Mouse (Mus musculus): ENCODE measurements around the gene Irf1.

- no peak for TF ChIP-seq POLR2AphosphoS2 (IDR thresholded peaks at IDR 0.05; ENCODE audit: insufficient read length, low read depth)
- TF ChIP-seq REST (IDR thresholded peaks at IDR 0.05; ENCODE audit: insufficient read depth, insufficient read length), result no peak
- TF ChIP-seq SRF (IDR thresholded peaks at IDR 0.05; ENCODE audit: control insufficient read depth, insufficient read length, low read depth), result no peak
- no peak for TF ChIP-seq POLR2A (IDR thresholded peaks at IDR 0.05; ENCODE audit: insufficient read length, low read depth)
- no peak for TF ChIP-seq CEBPB (IDR thresholded peaks at IDR 0.05; ENCODE audit: insufficient read depth, poor library complexity, severe bottlenecking)
- TF ChIP-seq USF1 (IDR thresholded peaks at IDR 0.05; ENCODE audit: low read depth), result no peak
- no peak for TF ChIP-seq MAX (IDR thresholded peaks at IDR 0.05; ENCODE audit: low read depth)
- TF ChIP-seq E2F4 (IDR thresholded peaks at IDR 0.05; ENCODE audit: insufficient read depth), result no peak
- no peak for TF ChIP-seq MYOD1 (IDR thresholded peaks at IDR 0.05; ENCODE audit: control insufficient read depth in 1 of 3, insufficient read length in 2 of 3, low read depth in 2 of 3)
These were observed 10.0 kb downstream of the Irf1 start for GRCm38 (mm10) chr11:53779808-53780207.

Data from myocyte (in vitro differentiated cells).